2 mouse cellular contexts compared by ENCODE assay signal in genomic region chr2:90894299-90894677, GRCm38 (mm10). TPM values are rescaled to one million over a fixed set of nuclear protein-coding genes. Genes with fewer than 3 reads are reported as not detected.
"Had no signal": no experiment of that assay in that cellular context is flagged by ENCODE, and none has a peak within 500 bp of the region (broad histone marks: within the 10 kb centered on the region; RNA-seq: fewer than 3 reads in every experiment).

No protein-coding gene starts in this region.

RNA-seq across cellular contexts. Expression of gene C1qtnf4, which starts 8.6 kb away (rescaled TPM):
- total RNA-seq: megakaryocyte, adult 5-6 weeks; megakaryocyte-erythroid progenitor cell, adult 5-6 weeks had no signal
